Mouse (Mus musculus) right cerebral cortex, postnatal 10 days (tissue): Measurements from ENCODE around the gene Esrrg.

Experiments
- DNase-seq, 2 experiments: peaks; one replicate each; pipeline ENCODE4 v3.0.0; 2021; ENCODE audit warnings: low spot score in 2 of 2

Esrrg gene

DNA sequence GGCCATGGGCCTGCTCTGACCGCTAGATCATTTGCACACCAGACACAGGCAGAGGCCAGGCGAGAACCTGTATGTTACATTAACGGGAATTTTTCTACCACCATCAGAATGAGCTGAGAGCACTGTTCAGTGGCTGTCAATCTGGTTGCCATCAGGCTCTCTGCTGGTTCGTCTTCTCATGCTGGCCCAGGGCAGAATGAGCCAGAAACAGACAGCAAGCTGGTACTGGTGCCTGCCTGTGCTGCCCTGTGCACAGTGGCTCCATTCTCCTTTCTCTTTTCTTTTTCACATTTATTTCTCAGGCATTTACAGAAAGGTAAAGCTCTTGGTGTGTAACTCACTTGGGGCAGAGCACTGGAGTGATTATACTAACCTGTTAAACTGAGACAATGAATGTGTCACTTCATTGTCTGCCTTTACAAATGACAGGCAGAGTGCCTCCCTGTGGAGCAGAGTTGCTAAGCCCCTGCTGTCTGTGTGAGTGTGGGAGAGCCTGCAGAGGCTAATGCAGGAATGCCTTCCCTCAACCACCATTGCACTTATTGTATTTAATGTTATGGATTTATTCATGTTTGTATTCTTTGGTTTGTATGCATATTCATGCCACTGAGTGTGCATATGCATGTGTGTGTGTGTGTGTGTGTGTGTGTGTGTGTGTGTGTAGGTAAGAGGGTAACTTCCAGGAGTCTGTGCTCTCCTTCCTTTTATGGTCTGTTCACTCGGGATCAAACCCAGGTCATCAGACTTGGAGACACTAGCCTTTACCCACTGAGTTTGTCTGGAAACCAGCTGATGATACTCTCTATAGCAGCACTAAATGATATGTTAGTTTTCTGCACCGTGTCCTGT is 651.9 kb downstream of the Esrrg start:
- DNase-seq, result no peak

DNA sequence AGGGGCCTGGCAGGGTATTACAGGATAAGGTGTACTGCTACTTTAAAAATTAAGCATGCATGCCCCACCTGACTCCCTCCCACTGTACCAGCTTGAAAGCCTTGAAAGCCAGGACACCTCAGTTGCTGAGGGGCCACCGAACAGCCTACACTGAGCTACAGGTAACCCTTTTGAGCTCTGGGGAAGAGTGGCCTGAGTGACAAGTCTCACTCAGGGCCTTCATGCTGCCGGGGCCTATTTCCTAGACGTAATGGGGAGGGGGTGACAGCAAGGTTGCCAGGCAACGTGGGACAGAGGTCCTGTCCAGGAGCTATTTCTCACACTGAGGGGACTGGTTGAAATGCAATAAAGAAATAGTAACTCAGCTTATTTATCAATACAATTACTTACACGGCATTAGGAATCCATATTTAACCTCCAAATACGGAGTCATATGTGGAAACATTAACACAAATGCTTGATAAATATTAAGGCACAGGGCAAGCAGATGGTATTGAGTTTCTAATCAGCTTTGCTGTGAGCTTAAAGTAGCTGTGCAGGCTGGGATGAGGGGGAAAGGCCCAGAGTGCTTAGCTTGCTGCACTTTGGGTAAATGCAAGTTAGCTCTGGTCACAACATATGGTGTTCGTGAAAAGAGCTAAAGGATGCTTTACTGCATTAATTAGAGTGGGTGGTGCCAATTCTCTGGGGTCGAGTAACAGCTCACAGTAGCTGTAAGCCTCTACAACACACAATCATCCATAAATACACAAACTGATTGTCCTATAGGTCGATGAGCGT is 653.5 kb downstream of the Esrrg start, which contains the start of gene Ush2a:
Gene Ush2a, plus strand, starts transcription at position 121 of the 780 bp plus-strand sequence.
- no peak for DNase-seq
